Mouse (Mus musculus): ENCODE measurements around the gene Actrt2. TPM values are rescaled to one million over a fixed set of nuclear protein-coding genes. Genes with fewer than 3 reads are reported as not detected.

Actrt2 gene
- total RNA-seq, 2 experiments from 2014 or later: not detected

- intact Hi-C loops (cut with DNase I): loop anchor here (5.0 kb wide), 1 partner anchor 503 kb away; no protein-coding TSS in a partner anchor
Measured at GRCm38 (mm10) chr4:154640443-154641295, 27.0 kb downstream of the Actrt2 start.

DNA sequence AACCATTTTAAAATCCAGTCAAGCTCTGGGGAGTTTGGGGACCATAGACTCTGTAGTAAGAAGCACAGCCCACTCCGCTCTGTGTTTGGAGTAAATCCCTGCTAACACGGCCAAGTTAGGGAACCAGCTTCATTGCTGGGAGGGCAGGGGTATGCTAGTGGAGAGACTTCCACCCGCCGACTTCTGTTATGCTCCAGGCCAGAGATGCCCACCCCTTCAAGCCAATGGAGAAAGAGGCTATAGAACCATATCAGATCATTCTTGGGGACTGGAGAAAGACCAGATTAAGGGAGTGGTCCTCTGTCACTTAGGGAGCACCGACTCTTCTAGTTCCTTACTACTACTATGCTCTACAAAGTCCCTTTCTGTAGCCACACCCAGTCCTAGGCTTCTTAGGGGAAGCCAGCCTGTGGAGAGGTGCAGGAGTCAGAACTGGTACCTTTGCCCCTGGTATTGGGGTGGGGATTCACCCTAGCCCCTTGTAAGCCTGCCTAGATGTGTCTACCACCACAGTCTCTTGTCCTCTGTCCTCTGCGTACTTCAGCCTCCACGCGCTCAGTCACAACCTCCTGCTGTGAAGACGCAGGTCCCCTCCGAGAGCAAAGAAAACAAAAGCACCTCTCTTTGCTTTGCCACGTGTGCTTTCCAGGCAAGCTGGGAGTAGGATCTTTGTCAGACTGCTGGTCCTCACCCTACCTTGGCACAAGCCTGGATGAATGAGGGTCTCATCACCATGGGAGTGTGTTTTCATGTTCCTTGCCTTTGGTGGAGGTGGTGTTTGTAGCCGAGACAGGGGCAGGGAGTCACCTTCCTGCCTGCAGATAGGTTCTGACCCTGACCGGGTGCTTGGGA, 27.9 kb downstream of the Actrt2 start:
- no peak for DNase-seq (ENCODE audit: low spot score in 2 of 2)
- intact Hi-C loops (cut with DNase I): loop anchor here (5.0 to 10.0 kb wide), 3 partner anchors 138 to 503 kb away; no protein-coding TSS in a partner anchor

More at GRCm38 (mm10) chr4:154640443-154641295, 27.0 kb downstream of the Actrt2 start:
- no peak for DNase-seq (ENCODE audit: low spot score in 2 of 2)

- intact Hi-C loops (cut with DNase I): loop anchor here (5.0 to 10.0 kb wide), 2 partner anchors 137 to 184 kb away; no protein-coding TSS in a partner anchor
- DNase-seq (ENCODE audit: low spot score in 2 of 2): no peak
Measured at GRCm38 (mm10) chr4:154639126-154639525, 28.5 kb downstream of the Actrt2 start.

DNA sequence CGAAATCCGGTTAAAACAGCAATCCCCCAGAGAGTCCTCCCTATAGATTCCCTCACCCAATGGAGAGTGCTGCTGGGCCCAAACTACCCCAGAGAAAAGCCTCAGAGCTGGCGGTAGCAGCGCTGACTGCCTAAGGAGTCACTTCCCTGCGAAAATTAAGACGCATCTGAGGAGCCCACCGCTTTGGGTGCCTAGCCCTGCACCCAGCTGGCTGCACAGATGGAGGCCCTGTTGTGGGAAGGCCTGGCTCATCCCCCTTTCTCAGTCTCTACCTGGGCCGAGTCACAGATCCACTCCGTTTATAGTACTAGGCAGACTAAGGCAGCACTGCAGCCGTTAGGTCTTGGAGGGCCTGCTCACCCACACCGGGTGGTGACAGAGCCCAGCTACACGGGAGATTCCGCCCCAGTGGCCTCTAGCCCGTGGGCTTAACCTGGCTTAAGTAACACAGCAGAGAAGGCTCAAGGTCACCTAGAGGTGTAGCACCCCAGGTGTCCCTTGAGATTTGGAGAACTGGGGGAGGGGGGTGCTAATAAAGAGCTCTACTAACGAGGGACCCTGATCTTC, 29.3 kb downstream of the Actrt2 start:
- DNase-seq (ENCODE audit: low spot score in 2 of 2): no peak
- intact Hi-C loops (cut with DNase I): loop anchor here (5.0 to 10.0 kb wide), 2 partner anchors 136 to 184 kb away; no protein-coding TSS in a partner anchor

GRCm38 (mm10) chr4:154637468-154638319, 30.0 kb downstream of the Actrt2 start:
- DNase-seq (ENCODE audit: low spot score in 2 of 2): no peak
- intact Hi-C loops (cut with DNase I): loop anchor here (5.0 to 10.0 kb wide), 2 partner anchors 135 to 183 kb away; no protein-coding TSS in a partner anchor

- peak; percentile 28 to 41 for DNase-seq (ENCODE audit: low spot score in 2 of 2)
- intact Hi-C loops (cut with DNase I): loop anchor here (5.0 to 10.0 kb wide), 2 partner anchors 135 to 182 kb away; no protein-coding TSS in a partner anchor
Measured at GRCm38 (mm10) chr4:154636721-154637311, 30.9 kb downstream of the Actrt2 start, which contains the start of gene Prdm16. Gene Prdm16, minus strand, starts transcription at chr4:154636873.

DNA sequence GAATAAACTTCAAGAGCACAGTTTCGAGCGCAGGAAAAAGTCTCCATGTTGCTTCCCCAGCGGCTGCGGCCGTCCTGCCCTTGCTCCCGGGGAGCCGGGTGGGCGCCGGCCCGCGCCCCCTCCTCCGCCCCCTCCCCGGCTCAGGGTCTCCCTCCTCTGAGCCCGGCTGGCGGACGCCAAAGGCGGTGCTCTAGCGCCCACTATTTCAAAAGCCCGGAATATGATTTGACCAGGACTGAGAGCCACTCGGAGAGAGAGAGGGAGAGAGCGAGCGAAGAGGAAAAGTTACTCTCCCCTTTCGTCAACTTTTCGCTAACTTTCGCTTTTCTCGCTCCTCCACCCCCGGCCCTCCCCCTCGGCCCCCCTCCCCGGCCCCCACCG, 31.6 kb downstream of the Actrt2 start:
- no peak for DNase-seq (ENCODE audit: low spot score in 2 of 2)
- intact Hi-C loops (cut with DNase I): loop anchor here (5.0 to 10.0 kb wide), 2 partner anchors 134 to 181 kb away; no protein-coding TSS in a partner anchor

DNA sequence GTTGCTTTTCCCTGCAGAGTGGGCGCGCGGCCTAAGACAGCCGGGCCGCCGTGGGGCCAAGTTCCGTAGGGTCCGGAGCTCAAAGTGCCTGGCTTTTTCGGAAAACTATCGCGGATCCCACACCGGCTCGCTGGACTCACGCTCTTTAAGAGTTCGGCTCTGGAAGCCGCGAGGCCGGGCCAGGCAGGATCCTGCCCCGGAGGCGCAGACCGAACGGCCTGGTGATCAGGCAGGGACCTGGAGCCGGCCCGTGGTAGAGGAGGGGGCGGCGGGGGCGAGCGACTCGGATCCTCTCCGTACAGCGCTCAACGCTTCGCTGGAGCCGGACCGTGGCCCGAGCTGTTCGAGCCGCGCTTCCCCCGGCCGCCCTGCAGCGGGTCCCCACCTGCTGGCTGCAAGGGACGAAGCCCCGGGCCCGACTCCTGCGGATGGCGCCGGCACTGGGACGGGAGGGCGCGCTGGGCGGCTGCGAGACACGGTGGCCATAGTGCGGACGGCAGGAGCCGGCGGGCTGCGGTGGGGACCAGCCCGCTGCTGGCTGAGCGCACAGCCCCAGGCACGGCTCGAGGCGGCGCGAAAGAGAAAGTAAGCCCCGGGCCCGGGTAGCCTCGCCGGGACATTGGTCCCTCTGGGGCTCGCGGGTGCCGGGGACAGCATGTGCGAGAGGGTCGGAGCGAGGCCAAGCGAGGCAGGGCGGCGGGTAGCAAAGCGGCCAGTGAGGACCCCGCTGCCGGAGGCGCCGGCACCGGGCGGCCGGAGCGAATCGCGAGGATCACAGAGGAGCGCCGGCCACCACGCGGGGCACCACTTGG, 32.2 kb downstream of the Actrt2 start:
- peak in 1 of 2 experiments; percentile 31 for DNase-seq (ENCODE audit: low spot score in 2 of 2)
- intact Hi-C loops (cut with DNase I): loop anchor here (5.0 to 10.0 kb wide), 2 partner anchors 133 to 181 kb away; no protein-coding TSS in a partner anchor

DNA sequence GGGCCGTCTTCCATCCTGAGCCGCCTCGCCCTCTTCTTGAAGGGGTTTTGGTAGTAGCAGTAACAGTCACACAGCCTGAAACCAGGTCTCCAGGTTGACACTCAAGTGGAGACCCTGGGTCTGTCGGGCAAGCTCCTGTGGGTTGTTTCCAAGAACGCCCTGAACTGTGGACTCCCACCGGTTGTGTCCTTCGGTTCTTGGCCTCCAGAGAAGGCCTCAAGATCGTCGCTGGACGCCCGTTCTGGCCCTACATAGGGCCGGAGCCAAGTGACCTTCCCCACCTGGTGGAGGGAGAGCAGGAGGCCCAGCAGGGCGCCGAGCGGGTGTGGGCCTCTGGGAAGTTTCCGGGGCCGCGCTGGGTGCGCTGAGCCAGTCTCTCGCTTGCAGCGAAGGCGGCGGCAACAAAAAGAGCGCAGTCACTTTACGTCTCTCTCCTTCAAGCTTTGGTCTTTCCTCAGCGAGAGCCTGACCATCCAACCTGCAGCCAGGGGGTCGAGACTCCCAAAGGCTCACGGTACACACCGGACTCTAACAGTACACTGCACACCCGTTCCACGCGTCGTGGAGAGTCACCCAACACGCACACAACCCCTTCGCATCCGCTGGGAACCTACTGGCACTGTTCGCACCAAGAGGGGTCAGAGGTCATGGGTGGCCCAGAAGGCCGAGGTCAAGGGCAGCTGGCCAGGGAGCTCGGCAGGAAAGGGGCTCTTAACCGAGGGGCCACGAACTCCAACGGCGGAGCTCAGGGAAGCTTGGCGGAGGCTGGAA, 33.0 kb downstream of the Actrt2 start:
- no peak for DNase-seq (ENCODE audit: low spot score in 2 of 2)
- intact Hi-C loops (cut with DNase I): loop anchor here (5.0 to 10.0 kb wide), 2 partner anchors 132 to 180 kb away; no protein-coding TSS in a partner anchor

DNA sequence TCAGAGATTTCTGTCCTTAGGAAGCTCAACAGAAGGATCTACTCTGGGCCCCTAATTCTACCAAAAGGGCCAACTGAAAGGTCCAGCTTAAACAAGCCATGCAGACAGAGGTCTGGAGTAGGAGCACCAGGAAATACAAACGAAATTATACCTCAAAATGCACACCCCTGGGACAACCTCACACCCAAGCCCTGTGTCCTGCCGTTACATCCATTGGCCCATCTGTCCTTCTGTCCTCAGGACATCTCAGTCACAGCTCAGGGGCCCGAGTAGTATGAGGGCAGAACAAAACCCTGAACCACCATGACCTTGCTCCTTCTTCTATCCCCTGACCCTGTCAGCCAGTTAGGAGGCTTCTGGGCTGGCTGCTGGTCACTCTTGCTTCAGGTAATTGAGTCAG, 33.7 kb downstream of the Actrt2 start:
- intact Hi-C loops (cut with DNase I): loop anchor here (10.0 kb wide), 1 partner anchor 179 kb away; no protein-coding TSS in a partner anchor
- no peak for DNase-seq (ENCODE audit: low spot score in 2 of 2)

GRCm38 (mm10) chr4:154632800-154633764, 34.6 kb downstream of the Actrt2 start:
- DNase-seq (ENCODE audit: low spot score in 2 of 2): no peak
- intact Hi-C loops (cut with DNase I): loop anchor here (10.0 kb wide), 1 partner anchor 178 kb away; no protein-coding TSS in a partner anchor

- intact Hi-C loops (cut with DNase I): loop anchor here (10.0 kb wide), 1 partner anchor 176 kb away; no protein-coding TSS in a partner anchor
- DNase-seq (ENCODE audit: low spot score in 2 of 2): no peak
Measured at GRCm38 (mm10) chr4:154630763-154631162, 36.9 kb downstream of the Actrt2 start.

DNA sequence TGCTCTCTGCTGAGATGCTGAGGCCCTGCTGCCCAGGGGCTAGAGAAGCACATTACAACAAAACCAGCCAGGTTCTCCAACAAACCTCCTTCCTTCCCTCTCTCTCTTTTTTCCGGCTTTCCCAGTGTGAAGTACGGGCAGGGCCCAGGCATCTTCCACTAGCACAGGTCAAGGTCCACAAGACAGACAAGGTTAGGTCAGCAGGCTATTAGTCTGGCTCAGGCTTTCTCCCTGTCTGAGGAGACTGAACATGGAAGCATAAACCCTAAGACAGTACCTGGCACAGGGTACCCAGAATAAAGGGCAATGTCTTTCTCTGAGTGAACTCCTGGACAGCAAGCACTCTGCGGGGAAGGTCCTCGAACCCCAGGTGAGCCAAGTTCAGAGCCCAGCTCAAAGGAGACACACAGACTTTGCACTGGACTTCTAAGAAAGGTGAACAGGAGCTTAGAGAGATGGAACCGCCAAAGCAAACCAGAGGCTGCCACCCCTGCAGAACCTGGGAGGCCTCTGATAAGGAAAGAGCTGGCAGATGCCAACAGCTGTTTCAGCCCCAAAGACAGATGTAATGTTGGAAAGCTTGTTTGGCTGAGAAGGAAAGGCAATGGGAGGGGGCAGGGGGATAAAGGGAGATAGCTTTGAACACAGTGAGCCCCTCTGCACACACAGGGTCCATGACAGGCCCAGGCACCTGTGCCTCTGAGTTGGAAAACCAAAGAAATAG, 40.1 kb downstream of the Actrt2 start:
- intact Hi-C loops (cut with DNase I): no loop called here

GRCm38 (mm10) chr4:154626282-154626681, 41.4 kb downstream of the Actrt2 start:
- intact Hi-C loops (cut with DNase I): no loop called here
- no peak for DNase-seq (ENCODE audit: low spot score in 2 of 2)

More for the DNA sequence above, 40.1 kb downstream of the Actrt2 start:
- DNase-seq (ENCODE audit: low spot score in 2 of 2): no peak

GRCm38 (mm10) chr4:154625710-154626109, 42.0 kb downstream of the Actrt2 start:
- no peak for DNase-seq (ENCODE audit: low spot score in 2 of 2)
- intact Hi-C loops (cut with DNase I): no loop called here
